Mouse (Mus musculus) ovary, postnatal 14 days (tissue): ENCODE results near the gene 4930507D05Rik.
"Not testable (repeated sequence)": the region's sequence is repeated elsewhere in the genome, so short reads cannot be mapped to it uniquely, and the experiment has no call there.

Experiments used
- DNase-seq: peaks from one replicate; pipeline ENCODE4 v3.0.0; 2022; ENCODE audit warnings: low spot score

The 4930507D05Rik gene

GRCm38 (mm10) chr10:62449364-62450279 is at the start of gene 4930507D05Rik, which contains the start of gene Supv3l1:
Gene 4930507D05Rik (plus strand): TSS chr10:62449489.
Gene Supv3l1 (minus strand): TSS chr10:62449738.
- DNase-seq: peak; percentile 97

GRCm38 (mm10) chr10:62401641-62402111 is 47.6 kb upstream of the 4930507D05Rik start:
- no peak for DNase-seq

GRCm38 (mm10) chr10:62404901-62405300 is 44.4 kb upstream of the 4930507D05Rik start:
- peak; percentile 13 for DNase-seq

- peak; percentile 46 for DNase-seq
These were observed 38.3 kb upstream of the 4930507D05Rik start for GRCm38 (mm10) chr10:62410943-62411342.

- no peak for DNase-seq
These were observed 37.6 kb upstream of the 4930507D05Rik start for GRCm38 (mm10) chr10:62411431-62412410.

- no peak for DNase-seq
These were observed 36.2 kb upstream of the 4930507D05Rik start for GRCm38 (mm10) chr10:62412906-62413605.

- no peak for DNase-seq
These were observed 35.7 kb upstream of the 4930507D05Rik start for GRCm38 (mm10) chr10:62413606-62413982.

- DNase-seq: no peak
These were observed 30.4 kb upstream of the 4930507D05Rik start for GRCm38 (mm10) chr10:62418831-62419356.

- no peak for DNase-seq
These were observed 29.9 kb upstream of the 4930507D05Rik start for GRCm38 (mm10) chr10:62419422-62419821.

- no peak for DNase-seq
These were observed 28.9 kb upstream of the 4930507D05Rik start for GRCm38 (mm10) chr10:62420399-62420798.

- DNase-seq: no peak
These were observed 28.2 kb upstream of the 4930507D05Rik start for GRCm38 (mm10) chr10:62421127-62421526.

- DNase-seq: no peak
These were observed 27.0 kb upstream of the 4930507D05Rik start, which contains the start of gene Hkdc1 for GRCm38 (mm10) chr10:62422255-62422654. Gene Hkdc1 (minus strand): TSS chr10:62422491.

GRCm38 (mm10) chr10:62425081-62425871 is 24.0 kb upstream of the 4930507D05Rik start:
- no peak for DNase-seq

- no peak for DNase-seq
These were observed 18.9 kb upstream of the 4930507D05Rik start for GRCm38 (mm10) chr10:62430427-62430826.

GRCm38 (mm10) chr10:62450280-62450640 is 971 bp downstream of the 4930507D05Rik start:
- no peak for DNase-seq

- DNase-seq: not testable (repeated sequence)
These were observed 2.7 kb downstream of the 4930507D05Rik start for GRCm38 (mm10) chr10:62452001-62452400.

GRCm38 (mm10) chr10:62461321-62461720 is 12.0 kb downstream of the 4930507D05Rik start:
- no peak for DNase-seq

GRCm38 (mm10) chr10:62469736-62470135 is 20.4 kb downstream of the 4930507D05Rik start:
- DNase-seq: no peak

- no peak for DNase-seq
These were observed 21.8 kb downstream of the 4930507D05Rik start for GRCm38 (mm10) chr10:62471105-62471504.

- DNase-seq: no peak
These were observed 25.7 kb downstream of the 4930507D05Rik start for GRCm38 (mm10) chr10:62474944-62475343.
